Mouse (Mus musculus): ENCODE data around the gene Ints3.

The Ints3 gene

GRCm38 (mm10) chr3:90391004-90391403 is 42.4 kb downstream of the Ints3 start:
- DNase-seq (ENCODE audit: low read depth, low spot score): no peak

- no peak for DNase-seq (ENCODE audit: low read depth, low spot score)
Measured at GRCm38 (mm10) chr3:90389511-90390490, 43.6 kb downstream of the Ints3 start, which contains the start of gene Slc27a3. Gene Slc27a3, minus strand, starts transcription at chr3:90389938.

- no peak for DNase-seq (ENCODE audit: low read depth, low spot score)
Measured at GRCm38 (mm10) chr3:90388726-90389510, 44.5 kb downstream of the Ints3 start.

- DNase-seq (ENCODE audit: low read depth, low spot score): no peak
Measured at GRCm38 (mm10) chr3:90388192-90388591, 45.2 kb downstream of the Ints3 start.

- no peak for DNase-seq (ENCODE audit: low read depth, low spot score)
Measured at GRCm38 (mm10) chr3:90387483-90387882, 45.9 kb downstream of the Ints3 start.

GRCm38 (mm10) chr3:90386817-90387216 is 46.6 kb downstream of the Ints3 start:
- no peak for DNase-seq (ENCODE audit: low read depth, low spot score)

GRCm38 (mm10) chr3:90384851-90385375 is 48.5 kb downstream of the Ints3 start:
- no peak for DNase-seq (ENCODE audit: low read depth, low spot score)

- no peak for DNase-seq (ENCODE audit: low read depth, low spot score)
Measured at GRCm38 (mm10) chr3:90383690-90384089, 49.7 kb downstream of the Ints3 start.

GRCm38 (mm10) chr3:90381727-90382126 is 51.7 kb downstream of the Ints3 start:
- no peak for DNase-seq (ENCODE audit: low read depth, low spot score)

GRCm38 (mm10) chr3:90378496-90378895 is 54.9 kb downstream of the Ints3 start:
- no peak for DNase-seq (ENCODE audit: low read depth, low spot score)

GRCm38 (mm10) chr3:90376247-90376585 is 57.2 kb downstream of the Ints3 start:
- DNase-seq (ENCODE audit: low read depth, low spot score): no peak

GRCm38 (mm10) chr3:90375562-90376246 is 57.7 kb downstream of the Ints3 start:
- no peak for DNase-seq (ENCODE audit: low read depth, low spot score)

GRCm38 (mm10) chr3:90374368-90374767 is 59.1 kb downstream of the Ints3 start:
- no peak for DNase-seq (ENCODE audit: low read depth, low spot score)

- no peak for DNase-seq (ENCODE audit: low read depth, low spot score)
Measured at GRCm38 (mm10) chr3:90373432-90374028, 59.9 kb downstream of the Ints3 start.

GRCm38 (mm10) chr3:90372817-90373216 is 60.6 kb downstream of the Ints3 start:
- DNase-seq (ENCODE audit: low read depth, low spot score): no peak

- no peak for DNase-seq (ENCODE audit: low read depth, low spot score)
Measured at GRCm38 (mm10) chr3:90371857-90372256, 61.6 kb downstream of the Ints3 start.

GRCm38 (mm10) chr3:90369041-90369440 is 64.4 kb downstream of the Ints3 start:
- no peak for DNase-seq (ENCODE audit: low read depth, low spot score)

- DNase-seq (ENCODE audit: low read depth, low spot score): no peak
Measured at GRCm38 (mm10) chr3:90367001-90367632, 66.3 kb downstream of the Ints3 start.

- DNase-seq (ENCODE audit: low read depth, low spot score): no peak
Measured at GRCm38 (mm10) chr3:90362346-90362745, 71.1 kb downstream of the Ints3 start.

- no peak for DNase-seq (ENCODE audit: low read depth, low spot score)
Measured at GRCm38 (mm10) chr3:90361476-90361875, 71.9 kb downstream of the Ints3 start.

- no peak for DNase-seq (ENCODE audit: low read depth, low spot score)
Measured at GRCm38 (mm10) chr3:90359230-90359629, 74.2 kb downstream of the Ints3 start.
